Mouse (Mus musculus): ENCODE measurements around the gene Nanos3. TPM values are rescaled to one million over a fixed set of nuclear protein-coding genes. Genes with fewer than 3 reads are reported as not detected.

Gene Nanos3
- polyA plus RNA-seq, 1 experiment from 2014 or later = 6.8 TPM

GRCm38 (mm10) chr8:84126742-84127141, 58.3 kb downstream of the Nanos3 start:
- WGBS = 68% methylated on average over 2 of the region's 2 CpGs
- no peaks in the 10 kb centered on the region for H3K4me1 ChIP-seq (ENCODE audit: control insufficient read depth, insufficient read depth, low read depth, low read length)
- ATAC-seq = no peak

GRCm38 (mm10) chr8:84125656-84126055, 59.4 kb downstream of the Nanos3 start, which contains the start of gene Podnl1:
Gene Podnl1, plus strand, starts transcription at chr8:84125989.
- H3K4me1 ChIP-seq (ENCODE audit: control insufficient read depth, insufficient read depth, low read depth, low read length) = no peaks in the 10 kb centered on the region
- H3K4me2 ChIP-seq (ENCODE audit: low read length) = no peak within 1 kb of the TSS
- no peak within 1 kb of the TSS for H3K27ac ChIP-seq (ENCODE audit: low read depth, low read length)
- peak; percentile 44; the same call in 1 of the 2 replicates for ATAC-seq
- no peaks in the 10 kb centered on the region for H3K9me3 ChIP-seq (ENCODE audit: control insufficient read depth, low read length)
- H3K27me3 ChIP-seq (replicated peaks; ENCODE audit: control insufficient read depth, insufficient read depth, low read length) = no peaks in the 10 kb centered on the region
- 60% methylated on average over 9 of the region's 9 CpGs for WGBS
- H3K36me3 ChIP-seq (ENCODE audit: control insufficient read depth, insufficient read depth, low read length) = no peaks in the 10 kb centered on the region
- H3K9ac ChIP-seq (ENCODE audit: low read depth, low read length) = no peak within 1 kb of the TSS
- H3K4me3 ChIP-seq (ENCODE audit: low read length) = no peak within 1 kb of the TSS

More at GRCm38 (mm10) chr8:84126742-84127141, 58.3 kb downstream of the Nanos3 start:
- H3K27me3 ChIP-seq (replicated peaks; ENCODE audit: control insufficient read depth, insufficient read depth, low read length) = no peaks in the 10 kb centered on the region
- no peak overlapping the region for H3K9ac ChIP-seq (ENCODE audit: low read depth, low read length)
- H3K4me3 ChIP-seq (ENCODE audit: low read length) = no peak overlapping the region
- H3K4me2 ChIP-seq (ENCODE audit: low read length) = no peak overlapping the region
- H3K27ac ChIP-seq (ENCODE audit: low read depth, low read length) = no peak overlapping the region
- no peaks in the 10 kb centered on the region for H3K9me3 ChIP-seq (ENCODE audit: control insufficient read depth, low read length)
- no peaks in the 10 kb centered on the region for H3K36me3 ChIP-seq (ENCODE audit: control insufficient read depth, insufficient read depth, low read length)

MicroRNAs encoded within 50 kb of the gene (microRNA counts, 519-probe panel; counts per million panel counts)
- microRNA mmu-miR-181c (2,724 counts per million, percentile 72 among the panel's probes with 10 or more counts), microRNA mmu-miR-23a (3,016 counts per million, percentile 81 among the panel's probes with 10 or more counts), microRNA mmu-miR-27a (3,142 counts per million, percentile 84 among the panel's probes with 10 or more counts)

Small RNA genes lying within 50 kb of the gene (microRNA-seq; reads per million reads assigned to microRNA genes)
- not detected for gene Gm25110
- 12,908 reads per million, percentile 97 among the genes with 10 or more reads in this experiment for gene Mir181c
- 5,650 reads per million, percentile 92 among the genes with 10 or more reads in this experiment for gene Mir181d
- gene Mir23a = 6,604 reads per million, percentile 93 among the genes with 10 or more reads in this experiment
- not detected for gene Mir24-2
- gene Mir27a = 95.8 reads per million, percentile 49 among the genes with 10 or more reads in this experiment
- not detected for gene Mir3074-2

Other genes starting within 250 kb of the Nanos3 start
- gene Gm10644, start 230.0 kb downstream of the Nanos3 start, polyA plus RNA-seq (2015; fragmentation: Nextera tagmentation; extraction: Ambion mirVana) = 0.97 and 0.98 TPM in 2 replicates
- gene Asf1b, start 229.7 kb downstream of the Nanos3 start, polyA plus RNA-seq (2015; fragmentation: Nextera tagmentation; extraction: Ambion mirVana) = 9.8 and 14.6 TPM in 2 replicates
- gene Prkaca, start 212.2 kb downstream of the Nanos3 start, polyA plus RNA-seq (2015; fragmentation: Nextera tagmentation; extraction: Ambion mirVana) = 202 and 254 TPM in 2 replicates
- gene Samd1, start 187.5 kb downstream of the Nanos3 start, polyA plus RNA-seq (2015; fragmentation: Nextera tagmentation; extraction: Ambion mirVana) = 5.9 and 6.2 TPM in 2 replicates
- gene 1700067K01Rik, start 183.7 kb downstream of the Nanos3 start, polyA plus RNA-seq (2015; fragmentation: Nextera tagmentation; extraction: Ambion mirVana) = 0.90 and 0.94 TPM in 2 replicates
- gene 2210011C24Rik, start 173.0 kb downstream of the Nanos3 start, polyA plus RNA-seq (2015; fragmentation: Nextera tagmentation; extraction: Ambion mirVana) = 1.1 TPM in 2 replicates
- gene Palm3, start 163.7 kb downstream of the Nanos3 start, polyA plus RNA-seq (2015; fragmentation: Nextera tagmentation; extraction: Ambion mirVana) = 9.6 and 11.3 TPM in 2 replicates
- 0.55 and 0.71 TPM in 2 replicates for gene Il27ra, start 142.6 kb downstream of the Nanos3 start, polyA plus RNA-seq (2015; fragmentation: Nextera tagmentation; extraction: Ambion mirVana)
- 1.8 TPM in 2 replicates for gene Rln3, start 140.2 kb downstream of the Nanos3 start, polyA plus RNA-seq (2015; fragmentation: Nextera tagmentation; extraction: Ambion mirVana)
- 1.6 and 1.7 TPM in 2 replicates for gene Gm10643, start 120.1 kb downstream of the Nanos3 start, polyA plus RNA-seq (2015; fragmentation: Nextera tagmentation; extraction: Ambion mirVana)
- 7.9 and 9.0 TPM in 2 replicates for gene Rfx1, start 118.4 kb downstream of the Nanos3 start, polyA plus RNA-seq (2015; fragmentation: Nextera tagmentation; extraction: Ambion mirVana)
- 21.5 and 22.7 TPM in 2 replicates for gene Dcaf15, start 80.4 kb downstream of the Nanos3 start, polyA plus RNA-seq (2015; fragmentation: Nextera tagmentation; extraction: Ambion mirVana)
- 0.51 and 0.55 TPM in 2 replicates for gene Podnl1, start 59.2 kb downstream of the Nanos3 start, polyA plus RNA-seq (2015; fragmentation: Nextera tagmentation; extraction: Ambion mirVana)
- gene Cc2d1a, start 37.3 kb downstream of the Nanos3 start, polyA plus RNA-seq (2015; fragmentation: Nextera tagmentation; extraction: Ambion mirVana) = 53.3 and 54.5 TPM in 2 replicates
- 2.7 and 2.9 TPM in 2 replicates for gene 4930432K21Rik, start 37.2 kb downstream of the Nanos3 start, polyA plus RNA-seq (2015; fragmentation: Nextera tagmentation; extraction: Ambion mirVana)
- 16.2 and 22.2 TPM in 2 replicates for gene Zswim4, start 51.8 kb upstream of the Nanos3 start, polyA plus RNA-seq (2015; fragmentation: Nextera tagmentation; extraction: Ambion mirVana)
- gene D8Ertd738e, start 64.5 kb upstream of the Nanos3 start, polyA plus RNA-seq (2015; fragmentation: Nextera tagmentation; extraction: Ambion mirVana) = 249 and 266 TPM in 2 replicates
- gene Mri1, start 72.1 kb upstream of the Nanos3 start, polyA plus RNA-seq (2015; fragmentation: Nextera tagmentation; extraction: Ambion mirVana) = 46.4 and 47.9 TPM in 2 replicates
- gene Ccdc130, start 85.2 kb upstream of the Nanos3 start, polyA plus RNA-seq (2015; fragmentation: Nextera tagmentation; extraction: Ambion mirVana) = 23.0 and 25.0 TPM in 2 replicates
- 15.7 and 17.1 TPM in 2 replicates for gene Cacna1a, start 203.2 kb upstream of the Nanos3 start, polyA plus RNA-seq (2015; fragmentation: Nextera tagmentation; extraction: Ambion mirVana)

Data from hindbrain, embryonic 16.5 days (tissue).